Mouse (Mus musculus) bone marrow, adult 2 months (tissue): ENCODE measurements around the gene Rybp.

Experiments used
- CTCF ChIP-seq: fragments of 200-500 bp; IDR thresholded peaks from 2 replicates; pipeline ENCODE4 v1.5.1; 2011; ENCODE audit warnings: low read length, control low read depth; ENCODE audit not compliant: control insufficient read depth, insufficient read depth
- POLR2A ChIP-seq: fragments of 200-500 bp; IDR thresholded peaks from 2 replicates; pipeline ENCODE4 v1.6.1; 2011; ENCODE audit warnings: low read depth, mild to moderate bottlenecking, control low read depth, low read length, borderline replicate concordance; ENCODE audit not compliant: control insufficient read depth

DNA sequence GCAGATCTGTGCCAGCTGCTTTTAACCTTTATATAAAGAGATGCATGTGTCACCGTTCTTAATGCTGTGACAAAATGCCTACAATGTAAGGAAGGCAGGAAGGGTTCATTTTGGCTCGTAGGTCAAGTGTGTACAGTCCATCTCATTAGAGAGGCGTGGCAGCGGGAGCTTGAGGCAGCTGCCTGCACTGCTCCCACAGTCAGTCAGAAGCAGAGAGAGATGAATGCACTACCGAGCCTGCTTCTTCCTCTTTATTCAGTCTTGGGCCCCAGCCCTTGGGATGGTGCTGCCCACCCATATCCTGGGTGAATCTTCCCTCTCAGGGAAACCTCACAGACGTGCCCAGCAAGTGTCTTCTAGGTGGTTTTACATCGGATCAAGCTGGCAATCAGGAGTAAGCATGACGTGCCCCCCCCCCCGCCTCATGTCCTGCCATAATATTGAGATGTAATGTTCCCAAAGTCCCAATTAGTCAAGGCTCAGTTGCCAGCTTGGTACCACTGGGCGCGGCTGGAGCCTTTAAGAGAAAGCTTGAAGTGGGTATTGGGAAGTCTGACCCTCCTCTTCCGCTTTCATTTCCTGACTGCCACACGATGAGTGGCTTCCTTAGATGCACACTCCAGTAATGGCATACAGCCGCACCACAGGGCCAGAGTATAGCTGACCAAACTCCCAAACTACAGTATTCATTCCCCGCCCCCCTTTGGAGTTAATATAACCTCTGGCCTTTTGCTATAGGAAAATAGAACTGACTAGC, 96.3 kb downstream of the Rybp start:
- TF ChIP-seq CTCF (no peak), POLR2A (no peak)
